Mouse (Mus musculus): ENCODE measurements around the gene Sertad2. TPM values are rescaled to one million over a fixed set of nuclear protein-coding genes. Genes with fewer than 3 reads are reported as not detected.

Sertad2 gene
- polyA plus RNA-seq, 1 experiment from 2014 or later: 36.0 TPM

- no peak overlapping the region for H3K27ac ChIP-seq
- H3K9me3 ChIP-seq (replicated peaks; ENCODE audit: low read length): no peaks in the 10 kb centered on the region
- no peaks in the 10 kb centered on the region for H3K4me1 ChIP-seq (replicated peaks; ENCODE audit: insufficient read depth, low read length)
- no peak overlapping the region for H3K4me3 ChIP-seq (replicated peaks; ENCODE audit: low read depth, low read length)
- no peak for TF ChIP-seq CTCF (IDR thresholded peaks at IDR 0.05; ENCODE audit: low read depth)
- no peak overlapping the region for H3K9ac ChIP-seq (ENCODE audit: low read depth, low read length)
- H3K4me2 ChIP-seq (ENCODE audit: low read length): no peak overlapping the region
- DNase-seq (ENCODE audit: low spot score) (no peak), ATAC-seq (replicated peaks; ENCODE audit: low FRiP score, low read depth) (no peak)
- H3K27me3 ChIP-seq (ENCODE audit: insufficient read depth, low read length): no peaks in the 10 kb centered on the region
- 75% methylated on average over 8 of the region's 8 CpGs for WGBS
- no peaks in the 10 kb centered on the region for H3K36me3 ChIP-seq (ENCODE audit: insufficient read depth, low read length)
Observed at GRCm38 (mm10) chr11:20552758-20553673, 10.0 kb downstream of the Sertad2 start.

GRCm38 (mm10) chr11:20555651-20556050 is 12.6 kb downstream of the Sertad2 start:
- no peak overlapping the region for H3K4me3 ChIP-seq (replicated peaks; ENCODE audit: low read depth, low read length)
- TF ChIP-seq CTCF (IDR thresholded peaks at IDR 0.05; ENCODE audit: low read depth): no peak
- no peak overlapping the region for H3K27ac ChIP-seq
- no peaks in the 10 kb centered on the region for H3K36me3 ChIP-seq (ENCODE audit: insufficient read depth, low read length)
- H3K27me3 ChIP-seq (ENCODE audit: insufficient read depth, low read length): no peaks in the 10 kb centered on the region
- H3K9ac ChIP-seq (ENCODE audit: low read depth, low read length): no peak overlapping the region
- 84% methylated on average over 2 of the region's 3 CpGs for WGBS
- no peak overlapping the region for H3K4me2 ChIP-seq (ENCODE audit: low read length)
- ATAC-seq (replicated peaks; ENCODE audit: low FRiP score, low read depth) (no peak), DNase-seq (ENCODE audit: low spot score) (no peak)
- H3K9me3 ChIP-seq (replicated peaks; ENCODE audit: low read length): no peaks in the 10 kb centered on the region
- H3K4me1 ChIP-seq (replicated peaks; ENCODE audit: insufficient read depth, low read length): 0 out of 2 replicates have a peak, but pooled peaks cover 5% of the 10 kb centered on the region

GRCm38 (mm10) chr11:20556163-20556911 is 13.3 kb downstream of the Sertad2 start:
- WGBS: 72% methylated on average over 7 of the region's 7 CpGs
- H3K9ac ChIP-seq (ENCODE audit: low read depth, low read length): no peak overlapping the region
- H3K27ac ChIP-seq: no peak overlapping the region
- H3K36me3 ChIP-seq (ENCODE audit: insufficient read depth, low read length): no peaks in the 10 kb centered on the region
- DNase-seq (ENCODE audit: low spot score) (no peak), ATAC-seq (replicated peaks; ENCODE audit: low FRiP score, low read depth) (no peak)
- no peak overlapping the region for H3K4me3 ChIP-seq (replicated peaks; ENCODE audit: low read depth, low read length)
- 0 out of 2 replicates have a peak, but pooled peaks cover 8% of the 10 kb centered on the region for H3K4me1 ChIP-seq (replicated peaks; ENCODE audit: insufficient read depth, low read length)
- no peaks in the 10 kb centered on the region for H3K27me3 ChIP-seq (ENCODE audit: insufficient read depth, low read length)
- no peaks in the 10 kb centered on the region for H3K9me3 ChIP-seq (replicated peaks; ENCODE audit: low read length)
- H3K4me2 ChIP-seq (ENCODE audit: low read length): no peak overlapping the region
- no peak for TF ChIP-seq CTCF (IDR thresholded peaks at IDR 0.05; ENCODE audit: low read depth)

GRCm38 (mm10) chr11:20559236-20559950 is 16.3 kb downstream of the Sertad2 start:
- Histone ChIP-seq H3K36me3 (ENCODE audit: insufficient read depth, low read length) (no peaks in the 10 kb centered on the region), H3K4me1 (replicated peaks; ENCODE audit: insufficient read depth, low read length) (0 out of 2 replicates have a peak, but pooled peaks cover 9% of the 10 kb centered on the region), H3K4me3 (replicated peaks; ENCODE audit: low read depth, low read length) (no peak overlapping the region), H3K9ac (ENCODE audit: low read depth, low read length) (no peak overlapping the region), H3K9me3 (replicated peaks; ENCODE audit: low read length) (peaks cover 4% of the 10 kb centered on the region; the same call in 1 of the 2 replicates), H3K27me3 (ENCODE audit: insufficient read depth, low read length) (no peaks in the 10 kb centered on the region), H3K4me2 (ENCODE audit: low read length) (peak overlapping the region; percentile 21), H3K27ac (no peak overlapping the region)
- WGBS: 36% methylated on average over 11 of the region's 11 CpGs
- TF ChIP-seq CTCF (IDR thresholded peaks at IDR 0.05; ENCODE audit: low read depth): no peak
- DNase-seq (ENCODE audit: low spot score): peak; percentile 57
- ATAC-seq (replicated peaks; ENCODE audit: low FRiP score, low read depth): no peak

GRCm38 (mm10) chr11:20559951-20560642 is 17.0 kb downstream of the Sertad2 start:
- no peaks in the 10 kb centered on the region for H3K27me3 ChIP-seq (ENCODE audit: insufficient read depth, low read length)
- H3K4me1 ChIP-seq (replicated peaks; ENCODE audit: insufficient read depth, low read length): 0 out of 2 replicates have a peak, but pooled peaks cover 9% of the 10 kb centered on the region
- no peak for TF ChIP-seq CTCF (IDR thresholded peaks at IDR 0.05; ENCODE audit: low read depth)
- peak overlapping the region; percentile 21; the same call in 1 of the 2 replicates for H3K4me2 ChIP-seq (ENCODE audit: low read length)
- no peak overlapping the region for H3K9ac ChIP-seq (ENCODE audit: low read depth, low read length)
- H3K27ac ChIP-seq: no peak overlapping the region
- no peak for DNase-seq (ENCODE audit: low spot score)
- H3K9me3 ChIP-seq (replicated peaks; ENCODE audit: low read length): peaks cover 4% of the 10 kb centered on the region; the same call in 1 of the 2 replicates
- 62% methylated on average over 10 of the region's 10 CpGs for WGBS
- ATAC-seq (replicated peaks; ENCODE audit: low FRiP score, low read depth): no peak
- no peaks in the 10 kb centered on the region for H3K36me3 ChIP-seq (ENCODE audit: insufficient read depth, low read length)
- no peak overlapping the region for H3K4me3 ChIP-seq (replicated peaks; ENCODE audit: low read depth, low read length)
